In the genomic region with DNA sequence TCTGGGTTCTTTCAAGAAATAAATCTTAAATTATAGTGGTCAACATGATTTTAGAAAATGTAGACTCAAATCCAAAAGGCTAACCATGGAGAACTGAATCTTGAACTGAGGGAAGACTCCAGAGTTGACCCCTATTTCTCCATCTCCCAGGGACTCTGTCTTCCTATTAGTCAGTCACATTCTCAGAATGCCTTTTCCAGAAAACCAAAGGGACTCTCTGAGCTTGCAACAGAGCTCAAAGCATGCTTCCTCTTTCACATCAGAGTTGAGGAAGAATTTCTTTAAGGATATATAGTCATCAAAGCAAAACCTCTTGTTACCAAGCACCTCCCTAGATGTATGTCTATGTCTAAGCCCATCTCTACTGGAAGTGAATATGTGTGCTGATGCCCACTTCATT, we compare ENCODE assay signal across 22 mouse cellular contexts.
"Had no signal": no experiment of that assay in that cellular context is flagged by ENCODE, and none has a peak within 500 bp of the region (broad histone marks: within the 10 kb centered on the region; RNA-seq: fewer than 3 reads in every experiment).

No protein-coding gene starts in this region.

- H3K36me3 ChIP-seq: limb, embryonic 12.5 days; limb, embryonic 15.5 days; liver, embryonic 13.5 days; midbrain, embryonic 10.5 days; midbrain, embryonic 13.5 days; neural tube, embryonic 13.5 days; stomach, embryonic 15.5 days had no signal

- H3K9me3 ChIP-seq: limb, embryonic 12.5 days; limb, embryonic 15.5 days; liver, embryonic 13.5 days; megakaryocyte, embryonic 14.5 days; midbrain, embryonic 10.5 days; midbrain, embryonic 13.5 days; neural tube, embryonic 13.5 days; stomach, embryonic 15.5 days had no signal

- DNase-seq: kidney, adult 2 months; kidney, postnatal 25 days; left cerebral cortex, postnatal 4 days; liver, embryonic 13.5 days; lung, embryonic 14.5 days; lung, postnatal 10 days; retina, postnatal 1 day; right cerebral cortex, postnatal 25 days; spleen, adult 18-20 months; thymus, postnatal 36 days had no signal

- H3K27me3 ChIP-seq: limb, embryonic 12.5 days; limb, embryonic 15.5 days; liver, embryonic 13.5 days; megakaryocyte, embryonic 14.5 days; midbrain, embryonic 13.5 days; neural tube, embryonic 13.5 days; stomach, embryonic 15.5 days had no signal

- H3K27ac ChIP-seq: kidney, postnatal 0 days; layer of hippocampus, adult 2 months; limb, embryonic 12.5 days; limb, embryonic 15.5 days; liver, embryonic 13.5 days; midbrain, embryonic 10.5 days; midbrain, embryonic 13.5 days; neural tube, embryonic 13.5 days; stomach, embryonic 15.5 days had no signal

- H3K4me1 ChIP-seq: limb, embryonic 12.5 days; limb, embryonic 15.5 days; liver, embryonic 13.5 days; megakaryocyte, embryonic 14.5 days; midbrain, embryonic 10.5 days; midbrain, embryonic 13.5 days; neural tube, embryonic 13.5 days; stomach, embryonic 15.5 days had no signal

- ATAC-seq: intestine, postnatal 0 days; midbrain, embryonic 13.5 days; midbrain, embryonic 16.5 days had no signal

- H3K4me3 ChIP-seq: layer of hippocampus, adult 2 months; limb, embryonic 12.5 days; limb, embryonic 15.5 days; liver, embryonic 13.5 days; megakaryocyte, embryonic 14.5 days; midbrain, embryonic 10.5 days; midbrain, embryonic 13.5 days; myocyte; neural tube, embryonic 13.5 days; stomach, embryonic 15.5 days had no signal
